Mouse (Mus musculus) gastrocnemius, adult 2 months (tissue): Measurements from ENCODE around the gene Kif6. TPM values are rescaled to one million over a fixed set of nuclear protein-coding genes. Genes with fewer than 3 reads are reported as not detected.

Source experiments
- DNase-seq: peaks from one replicate; pipeline ENCODE4 v3.0.0; 2022
- H3K27ac ChIP-seq: fragments of 200-600 bp; 2 replicates; pipeline ENCODE4 v1.8.1; 2022; ENCODE audit warnings: mild to moderate bottlenecking
- H3K4me3 ChIP-seq: fragments of 200-600 bp; 2 replicates; pipeline ENCODE4 v1.8.1; 2022; ENCODE audit warnings: mild to moderate bottlenecking, moderate library complexity
- CTCF ChIP-seq: fragments of 200-600 bp; IDR thresholded peaks from 2 replicates; pipeline ENCODE4 v1.8.1; 2022; ENCODE audit warnings: antibody characterized with exemption, mild to moderate bottlenecking, moderate library complexity
- intact Hi-C: fragments of 180-260 bp; cut with DNase I; formaldehyde crosslinking; loops from one replicate; pipeline ENCODE4 v1.15.1; 2025
- total RNA-seq, 2 experiments: library from RNA; stranded (reverse); gene quantifications; 2 replicates each; pipeline ENCODE4 v1.2.3; 2021

Kif6 gene
- total RNA-seq, 2 experiments from 2014 or later = not detected

DNA sequence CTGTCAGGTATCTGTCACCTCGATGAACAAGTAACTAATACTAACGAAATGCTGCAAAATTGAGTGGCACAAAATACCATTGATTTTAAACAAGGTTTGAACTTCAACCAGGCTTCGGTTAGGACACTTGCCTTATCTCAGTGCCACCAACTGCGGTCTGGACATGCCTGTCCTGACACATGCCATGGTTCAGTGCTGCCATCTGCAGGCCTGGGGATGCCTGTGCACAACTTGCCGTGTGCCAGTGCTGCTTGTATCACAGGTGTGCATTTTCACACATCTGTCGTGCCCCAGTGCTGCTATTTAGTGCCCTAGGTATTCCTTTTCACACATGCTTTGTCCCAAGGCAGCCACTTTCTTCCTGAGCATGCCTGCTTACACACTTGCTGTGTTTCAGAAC lies 327.7 kb downstream of the Kif6 start:
- TF ChIP-seq CTCF = peak; percentile 70
- intact Hi-C loops = no loop called here
- Histone ChIP-seq H3K4me3 (no peak overlapping the region), H3K27ac (no peak overlapping the region)
- DNase-seq = peak; percentile 48

DNA sequence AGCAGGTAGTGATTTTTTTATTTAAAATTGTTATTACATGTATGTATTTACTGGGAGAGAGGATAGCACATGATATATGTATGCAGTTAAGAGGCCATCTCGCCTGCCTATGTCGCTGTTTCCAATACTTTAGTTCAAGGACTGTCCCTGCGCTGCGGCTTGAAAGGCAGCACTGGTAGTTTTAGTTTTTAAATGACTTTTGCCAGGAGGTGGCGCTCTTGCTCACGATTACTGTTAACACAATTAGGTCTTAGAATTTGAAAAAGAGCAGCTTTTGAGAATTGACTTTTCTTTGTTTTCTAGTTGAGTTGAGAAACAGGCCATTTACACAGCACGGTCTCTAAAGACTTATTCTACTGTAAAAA lies 336.5 kb downstream of the Kif6 start:
- peak; percentile 76 for DNase-seq
- peak; percentile 78 for TF ChIP-seq CTCF
- Histone ChIP-seq H3K27ac (peak overlapping the region; percentile 85), H3K4me3 (peak overlapping the region; percentile 63)
- intact Hi-C loops = loop anchor here (5.0 kb wide), 1 partner anchor 241 kb away; the partner anchor contains the start of gene Rftn1

DNA sequence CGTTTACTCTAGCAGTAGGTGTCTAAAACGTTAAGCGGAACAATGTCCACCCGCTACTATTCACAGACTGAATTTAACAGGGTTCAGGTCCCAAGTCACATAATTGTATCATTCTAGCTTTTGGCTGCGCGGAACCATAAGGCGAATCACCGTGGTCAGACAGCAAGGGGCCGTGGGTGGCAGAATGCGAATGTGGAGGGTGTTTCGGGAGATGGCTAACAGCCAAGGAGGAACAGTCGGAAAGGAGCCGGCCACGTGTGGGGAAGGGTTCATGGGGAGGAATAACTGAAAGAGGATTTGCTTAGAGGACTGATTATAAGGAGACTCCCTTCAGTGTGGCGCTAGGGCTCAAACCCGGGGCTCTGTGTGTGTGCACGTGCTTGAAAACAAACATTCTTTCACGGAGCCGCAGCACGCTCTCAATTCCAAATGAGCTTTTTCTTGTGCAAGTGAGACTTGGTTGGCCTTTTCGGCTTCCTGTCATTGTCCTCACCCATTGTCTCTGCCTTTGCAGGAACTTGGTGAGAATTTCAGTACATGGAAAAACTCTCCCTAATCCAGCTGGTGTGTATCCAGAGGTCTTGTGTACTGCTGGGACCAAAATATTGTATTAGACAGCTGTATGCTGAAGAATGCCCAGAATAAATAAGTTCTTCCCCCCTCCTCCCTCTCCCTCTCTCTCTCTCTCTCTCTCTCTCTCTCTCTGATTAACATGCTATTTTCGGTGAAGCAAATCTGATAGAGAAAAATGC lies 337.1 kb downstream of the Kif6 start:
- DNase-seq = peak; percentile 28
- Histone ChIP-seq H3K27ac (peak overlapping the region; percentile 85), H3K4me3 (peak overlapping the region; percentile 63)

DNA sequence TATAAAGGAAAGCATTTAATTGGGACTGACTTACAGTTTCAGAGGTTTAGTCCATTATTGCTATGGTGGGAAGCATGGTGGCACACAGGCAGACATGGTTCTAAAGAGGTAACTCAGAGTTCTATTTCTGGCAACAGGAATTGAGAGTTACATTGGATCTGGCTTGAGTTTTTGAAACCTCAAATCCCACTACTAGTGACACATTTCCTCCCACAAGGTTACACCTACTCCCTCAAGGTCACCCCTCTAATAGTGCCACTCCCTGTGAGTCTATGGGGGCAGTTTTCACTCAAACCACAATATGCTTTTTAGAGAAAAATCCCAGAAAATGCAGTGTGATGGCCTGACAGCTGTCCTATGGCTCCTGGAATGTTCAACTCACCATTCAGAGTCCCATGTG lies 344.1 kb downstream of the Kif6 start:
- no peak overlapping the region for H3K27ac ChIP-seq
- no peak overlapping the region for H3K4me3 ChIP-seq
- intact Hi-C loops = no loop called here
- DNase-seq = no peak
- no peak for TF ChIP-seq CTCF

More for the DNA sequence above, 337.1 kb downstream of the Kif6 start:
- TF ChIP-seq CTCF = no peak
- intact Hi-C loops = loop anchor here (5.0 kb wide), 1 partner anchor 240 kb away; the partner anchor contains the start of gene Rftn1

Other genes starting within 250 kb of the Kif6 start
- gene Mocs1, start 186.8 kb upstream of the Kif6 start, total RNA-seq = 10 to 100 TPM; 18.5 to 19.4 TPM
- gene Daam2, start 50.8 kb upstream of the Kif6 start, total RNA-seq = 1 to 10 TPM; 3.0 to 6.0 TPM